Mouse (Mus musculus): ENCODE measurements around the gene Pllp.

The Pllp gene

GRCm38 (mm10) chr8:94695994-94696384, at the start of gene Pllp:
TSS of gene Pllp (minus strand) at chr8:94696278.
- no peak for DNase-seq

- no peak for DNase-seq
These were observed 49.6 kb upstream of the Pllp start, which contains the start of gene Ccl22 for GRCm38 (mm10) chr8:94745476-94746184. TSS of gene Ccl22 (plus strand) at chr8:94745590.

GRCm38 (mm10) chr8:94744972-94745371, 48.9 kb upstream of the Pllp start:
- DNase-seq: no peak

GRCm38 (mm10) chr8:94744484-94744883, 48.4 kb upstream of the Pllp start:
- DNase-seq: no peak

GRCm38 (mm10) chr8:94741726-94742125, 45.6 kb upstream of the Pllp start:
- DNase-seq: no peak

- DNase-seq: no peak
These were observed 44.5 kb upstream of the Pllp start for GRCm38 (mm10) chr8:94740591-94740990.

GRCm38 (mm10) chr8:94739829-94740228, 43.8 kb upstream of the Pllp start:
- no peak for DNase-seq

- DNase-seq: no peak
These were observed 39.5 kb upstream of the Pllp start for GRCm38 (mm10) chr8:94735426-94736094.

GRCm38 (mm10) chr8:94734735-94735350, 38.8 kb upstream of the Pllp start:
- DNase-seq: no peak

GRCm38 (mm10) chr8:94733821-94734465, 37.9 kb upstream of the Pllp start:
- DNase-seq: no peak

GRCm38 (mm10) chr8:94729301-94729700, 33.2 kb upstream of the Pllp start:
- DNase-seq: no peak

GRCm38 (mm10) chr8:94725998-94726397, 29.9 kb upstream of the Pllp start:
- DNase-seq: no peak

- DNase-seq: no peak
These were observed 20.8 kb upstream of the Pllp start for GRCm38 (mm10) chr8:94716841-94717240.

- DNase-seq: no peak
These were observed 19.8 kb upstream of the Pllp start for GRCm38 (mm10) chr8:94715871-94716270.

GRCm38 (mm10) chr8:94714556-94714955, 18.5 kb upstream of the Pllp start:
- no peak for DNase-seq

- no peak for DNase-seq
These were observed 15.2 kb upstream of the Pllp start for GRCm38 (mm10) chr8:94711160-94711718.

GRCm38 (mm10) chr8:94710336-94710735, 14.3 kb upstream of the Pllp start:
- no peak for DNase-seq

GRCm38 (mm10) chr8:94706732-94707395, 10.8 kb upstream of the Pllp start:
- no peak for DNase-seq

GRCm38 (mm10) chr8:94705581-94706245, 9.6 kb upstream of the Pllp start:
- DNase-seq: no peak

GRCm38 (mm10) chr8:94704669-94704984, 8.5 kb upstream of the Pllp start:
- DNase-seq: no peak

- DNase-seq: peak; percentile 99
These were observed 8.0 kb upstream of the Pllp start for GRCm38 (mm10) chr8:94703972-94704668.

All from cerebellum, adult 11 months (tissue).